Mouse (Mus musculus): ENCODE measurements at regions not wholly inside any gene's neighbourhood (a gene's known extent, or its start where the extent isn't known, plus 50 kb on each side); places are given as distances from the start of the nearest gene placed in this dataset.
"Not testable (repeated sequence)": the region's sequence is repeated elsewhere in the genome, so short reads cannot be mapped to it uniquely, and the experiment has no call there.

GRCm38 (mm10) chr2:53605829-53606228 is 414.3 kb downstream of the Arl6ip6 start:
- Histone ChIP-seq H3K4me1 (ENCODE audit: control insufficient read depth, insufficient read depth, low read length) (no peaks in the 10 kb centered on the region), H3K4me3 (replicated peaks; ENCODE audit: extremely low read depth, low read depth, low read length) (no peak overlapping the region)
- 83% methylated on average over 2 of the region's 2 CpGs for WGBS
- no peak for DNase-seq
- TF ChIP-seq POLR2A (IDR thresholded peaks at IDR 0.05; ENCODE audit: borderline replicate concordance, extremely low read depth, low read depth, low read length) = no peak
- no peak for TF ChIP-seq CTCF (IDR thresholded peaks at IDR 0.05; ENCODE audit: insufficient read depth, low read length)

GRCm38 (mm10) chr2:53619681-53620080 is 428.2 kb downstream of the Arl6ip6 start:
- H3K4me3 ChIP-seq (replicated peaks; ENCODE audit: extremely low read depth, low read depth, low read length) = no peak overlapping the region
- H3K4me1 ChIP-seq (ENCODE audit: control insufficient read depth, insufficient read depth, low read length) = no peaks in the 10 kb centered on the region
- TF ChIP-seq CTCF (IDR thresholded peaks at IDR 0.05; ENCODE audit: insufficient read depth, low read length) = no peak
- no peak for TF ChIP-seq POLR2A (IDR thresholded peaks at IDR 0.05; ENCODE audit: borderline replicate concordance, extremely low read depth, low read depth, low read length)
- WGBS = 68% methylated on average over 3 of the region's 3 CpGs
- DNase-seq = no peak

GRCm38 (mm10) chr2:53632816-53633474 is 441.4 kb downstream of the Arl6ip6 start:
- H3K4me1 ChIP-seq (ENCODE audit: control insufficient read depth, insufficient read depth, low read length); H3K4me3 ChIP-seq (replicated peaks; ENCODE audit: extremely low read depth, low read depth, low read length); DNase-seq: not testable (repeated sequence)
- 55% methylated on average over 19 of the region's 19 CpGs for WGBS

- no peak for DNase-seq
- H3K4me1 ChIP-seq (ENCODE audit: control insufficient read depth, insufficient read depth, low read length) = no peaks in the 10 kb centered on the region
- TF ChIP-seq POLR2A (IDR thresholded peaks at IDR 0.05; ENCODE audit: borderline replicate concordance, extremely low read depth, low read depth, low read length) = no peak
- no peak for TF ChIP-seq CTCF (IDR thresholded peaks at IDR 0.05; ENCODE audit: insufficient read depth, low read length)
- H3K4me3 ChIP-seq (replicated peaks; ENCODE audit: extremely low read depth, low read depth, low read length) = no peak overlapping the region
- 54% methylated on average over 6 of the region's 6 CpGs for WGBS
These were observed 416.6 kb downstream of the Rprm start for GRCm38 (mm10) chr2:53668599-53669372.

GRCm38 (mm10) chr2:53680350-53681011 is 404.9 kb downstream of the Rprm start:
- no peak for DNase-seq
- TF ChIP-seq POLR2A (IDR thresholded peaks at IDR 0.05; ENCODE audit: borderline replicate concordance, extremely low read depth, low read depth, low read length) (no peak), CTCF (IDR thresholded peaks at IDR 0.05; ENCODE audit: insufficient read depth, low read length) (no peak)
- Histone ChIP-seq H3K4me1 (ENCODE audit: control insufficient read depth, insufficient read depth, low read length) (no peaks in the 10 kb centered on the region), H3K4me3 (replicated peaks; ENCODE audit: extremely low read depth, low read depth, low read length) (no peak overlapping the region)
- 56% methylated on average over 5 of the region's 5 CpGs for WGBS

GRCm38 (mm10) chr2:53682599-53682998 is 402.8 kb downstream of the Rprm start:
- Histone ChIP-seq H3K4me1 (ENCODE audit: control insufficient read depth, insufficient read depth, low read length) (no peaks in the 10 kb centered on the region; the same call in 1 of the 2 replicates), H3K4me3 (replicated peaks; ENCODE audit: extremely low read depth, low read depth, low read length) (no peak overlapping the region)
- TF ChIP-seq CTCF (IDR thresholded peaks at IDR 0.05; ENCODE audit: insufficient read depth, low read length) = no peak
- no peak for TF ChIP-seq POLR2A (IDR thresholded peaks at IDR 0.05; ENCODE audit: borderline replicate concordance, extremely low read depth, low read depth, low read length)
- no peak for DNase-seq
- 16% methylated on average over 4 of the region's 4 CpGs for WGBS

- TF ChIP-seq CTCF (IDR thresholded peaks at IDR 0.05; ENCODE audit: insufficient read depth, low read length) (no peak), POLR2A (IDR thresholded peaks at IDR 0.05; ENCODE audit: borderline replicate concordance, extremely low read depth, low read depth, low read length) (no peak)
- WGBS = 45% methylated on average over 7 of the region's 7 CpGs
- no peak for DNase-seq
- Histone ChIP-seq H3K4me3 (replicated peaks; ENCODE audit: extremely low read depth, low read depth, low read length) (no peak overlapping the region), H3K4me1 (ENCODE audit: control insufficient read depth, insufficient read depth, low read length) (no peaks in the 10 kb centered on the region; the same call in 1 of the 2 replicates)
These were observed 398.1 kb downstream of the Rprm start for GRCm38 (mm10) chr2:53687281-53687680.

- TF ChIP-seq CTCF (IDR thresholded peaks at IDR 0.05; ENCODE audit: insufficient read depth, low read length) = no peak
- TF ChIP-seq POLR2A (IDR thresholded peaks at IDR 0.05; ENCODE audit: borderline replicate concordance, extremely low read depth, low read depth, low read length) = no peak
- WGBS = 39% methylated on average over 3 of the region's 3 CpGs
- Histone ChIP-seq H3K4me1 (ENCODE audit: control insufficient read depth, insufficient read depth, low read length) (no peaks in the 10 kb centered on the region; the same call in 1 of the 2 replicates), H3K4me3 (replicated peaks; ENCODE audit: extremely low read depth, low read depth, low read length) (no peak overlapping the region)
- DNase-seq = no peak
These were observed 396.0 kb downstream of the Rprm start for GRCm38 (mm10) chr2:53689223-53689880.

GRCm38 (mm10) chr2:53691580-53692118 is 393.7 kb downstream of the Rprm start:
- 74% methylated on average over 5 of the region's 5 CpGs for WGBS
- DNase-seq = no peak
- H3K4me1 ChIP-seq (ENCODE audit: control insufficient read depth, insufficient read depth, low read length) = no peaks in the 10 kb centered on the region; the same call in 1 of the 2 replicates
- H3K4me3 ChIP-seq (replicated peaks; ENCODE audit: extremely low read depth, low read depth, low read length) = no peak overlapping the region
- TF ChIP-seq POLR2A (IDR thresholded peaks at IDR 0.05; ENCODE audit: borderline replicate concordance, extremely low read depth, low read depth, low read length) = no peak
- TF ChIP-seq CTCF (IDR thresholded peaks at IDR 0.05; ENCODE audit: insufficient read depth, low read length) = no peak

Measured in lung, adult 2 months (tissue).